Mouse (Mus musculus) left cerebral cortex, postnatal 4 days (tissue): Measurements from ENCODE around the gene Arhgef25. TPM values are rescaled to one million over a fixed set of nuclear protein-coding genes. Genes with fewer than 3 reads are reported as not detected.
"Not testable (repeated sequence)": the region's sequence is repeated elsewhere in the genome, so short reads cannot be mapped to it uniquely, and the experiment has no call there.

Experiments used
- DNase-seq: peaks from one replicate; pipeline ENCODE4 v3.0.0-alpha.2; 2022
- intact Hi-C: fragments of 180-260 bp; cut with DNase I; formaldehyde crosslinking; loops from one replicate; pipeline ENCODE4 v1.15.1; 2025
- total RNA-seq, 2 experiments: library from RNA; stranded (reverse); gene quantifications; 2 replicates each; pipeline ENCODE4 v1.2.3; 2021

The Arhgef25 gene
- total RNA-seq, 2 experiments from 2014 or later = 70.5 to 75.6 TPM

DNA sequence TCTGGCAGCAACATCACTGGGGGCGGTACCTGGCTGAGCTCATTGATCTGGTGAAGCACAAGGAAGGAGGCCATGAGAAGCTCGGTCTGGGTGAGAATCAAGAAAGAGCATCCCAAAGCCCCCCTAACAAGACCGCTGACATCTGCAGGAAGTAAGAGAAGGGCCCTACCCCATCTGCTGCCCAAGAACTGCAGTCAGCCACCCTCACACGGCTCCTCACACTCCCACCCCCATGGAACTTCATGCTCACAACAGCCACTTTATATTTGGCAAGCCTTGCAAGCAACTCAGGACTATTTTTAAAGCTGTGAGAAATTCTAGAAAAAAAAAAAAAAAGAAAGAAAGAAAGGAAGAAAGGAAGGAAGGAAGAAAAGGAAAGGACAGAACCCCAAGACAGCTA lies 19.0 kb upstream of the Arhgef25 start:
- intact Hi-C loops = no loop called here

DNA sequence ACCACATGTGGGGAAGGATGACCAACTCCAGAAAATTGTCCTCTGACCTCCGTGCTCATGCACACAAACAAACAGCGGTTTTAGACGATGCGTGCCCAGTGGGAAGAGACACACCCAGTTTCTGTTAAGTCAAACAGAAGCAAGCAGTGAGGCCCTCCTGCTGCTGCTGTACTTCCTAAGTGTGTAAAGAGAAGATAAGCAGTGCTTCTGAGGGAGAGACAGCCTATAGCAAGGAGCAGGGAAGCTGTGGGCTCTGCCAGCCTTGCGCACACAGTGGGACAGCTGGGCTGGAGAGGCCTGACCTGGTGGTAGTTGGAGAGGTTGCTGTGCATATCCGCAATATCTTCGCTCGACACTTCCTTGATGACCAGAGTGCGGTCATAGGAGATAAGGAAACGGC lies 15.5 kb upstream of the Arhgef25 start:
- intact Hi-C loops = no loop called here
- no peak for DNase-seq

More for the DNA sequence above, 19.0 kb upstream of the Arhgef25 start:
- no peak for DNase-seq

DNA sequence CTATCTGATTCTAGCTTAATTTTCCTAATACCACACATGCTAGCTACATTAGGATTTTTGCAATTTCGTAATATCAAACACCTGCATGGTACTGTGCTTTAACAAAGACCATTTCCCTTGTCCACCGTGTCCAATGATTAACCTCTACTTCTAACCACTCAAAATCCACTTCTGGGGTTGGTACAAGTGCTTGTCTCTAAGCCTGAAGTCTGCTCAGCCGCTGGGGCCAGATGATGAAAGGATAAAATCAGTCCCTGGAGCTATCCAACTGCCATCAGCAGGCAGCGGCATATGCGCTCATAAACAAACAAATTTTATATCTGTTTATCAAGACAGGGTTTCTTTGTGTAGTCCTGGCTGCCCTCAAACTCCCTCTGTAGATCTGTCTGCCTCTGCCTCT lies 14.7 kb upstream of the Arhgef25 start:
- intact Hi-C loops = no loop called here

DNA sequence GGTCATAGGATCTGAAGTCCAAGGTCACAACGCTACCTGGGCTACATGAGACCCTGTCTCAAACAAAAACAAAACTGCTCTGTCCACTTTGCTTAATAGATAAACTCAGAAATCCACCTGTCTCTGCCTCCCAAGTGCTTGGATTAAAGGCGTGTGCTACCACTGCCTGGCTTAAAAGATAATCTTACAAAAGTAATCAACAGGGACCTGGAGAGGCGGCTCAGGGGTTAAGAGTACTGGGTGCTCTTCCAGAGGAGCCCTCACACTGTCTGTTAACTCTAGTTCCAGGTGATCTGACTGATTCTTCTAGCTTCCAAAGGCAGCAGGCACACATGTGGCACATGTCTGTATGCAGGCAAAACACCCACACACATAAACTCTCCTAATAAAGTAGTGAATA lies 13.2 kb upstream of the Arhgef25 start:
- no peak for DNase-seq
- intact Hi-C loops = no loop called here

More for the DNA sequence above, 14.7 kb upstream of the Arhgef25 start:
- DNase-seq = no peak

DNA sequence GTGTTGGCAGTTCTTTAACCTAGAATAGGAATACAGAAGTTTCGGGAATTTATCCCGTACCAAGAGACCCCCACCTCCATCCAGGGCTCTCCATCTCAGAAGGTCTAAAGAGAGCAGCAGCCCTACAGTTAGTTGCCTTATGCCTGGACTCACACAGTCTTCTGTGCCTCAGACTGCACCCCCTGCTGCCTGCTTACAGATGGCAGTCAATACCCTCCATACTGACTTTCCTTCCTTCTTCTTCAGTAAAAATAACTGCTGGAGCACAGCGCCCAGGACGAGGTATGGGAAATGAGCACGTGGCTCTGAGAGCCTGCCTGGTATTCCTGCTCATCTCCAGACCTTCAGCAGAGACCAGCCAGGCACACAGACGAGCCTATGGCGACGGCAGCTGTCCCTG lies 10.4 kb upstream of the Arhgef25 start:
- DNase-seq = no peak
- intact Hi-C loops = no loop called here

DNA sequence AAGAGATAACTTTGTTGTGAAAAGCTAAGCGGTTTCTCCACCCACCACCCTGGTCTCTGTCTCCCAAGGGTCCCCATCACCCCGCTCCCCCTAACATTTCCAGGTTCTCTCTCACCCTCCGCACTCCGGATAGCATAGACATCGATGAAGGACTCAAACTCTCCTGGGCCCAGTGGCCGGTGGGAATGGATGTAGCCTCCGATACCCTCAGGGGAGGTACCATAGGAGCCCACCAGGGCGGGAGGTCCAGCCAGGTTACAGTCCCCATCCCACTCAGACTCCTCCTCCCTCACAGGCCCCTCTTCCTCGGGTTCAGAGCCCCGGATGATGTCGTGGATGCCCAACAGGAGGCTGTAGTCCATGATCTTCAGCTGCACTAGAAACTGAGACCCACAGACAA lies 9.6 kb upstream of the Arhgef25 start:
- intact Hi-C loops = no loop called here
- DNase-seq = no peak

DNA sequence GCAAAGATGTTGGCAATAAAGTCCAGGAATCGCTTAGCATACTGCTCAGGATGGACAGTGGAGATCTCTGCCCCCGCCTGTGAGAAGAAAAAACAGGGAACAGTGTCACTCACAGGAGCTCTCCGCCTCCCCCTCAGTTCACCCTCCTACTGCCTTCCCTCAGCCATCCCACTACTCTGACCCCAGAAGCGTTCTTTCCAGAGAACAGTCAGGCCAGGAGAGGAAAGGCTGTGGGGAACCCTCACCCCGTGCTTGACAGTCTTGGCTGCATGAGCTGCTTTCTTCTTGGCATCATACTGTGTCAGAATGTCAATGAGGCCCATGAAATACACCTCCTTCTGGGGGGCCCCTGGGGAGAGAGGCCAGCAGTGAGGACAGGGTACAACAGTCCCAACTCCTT lies 9.2 kb upstream of the Arhgef25 start:
- intact Hi-C loops = no loop called here
- DNase-seq = no peak

DNA sequence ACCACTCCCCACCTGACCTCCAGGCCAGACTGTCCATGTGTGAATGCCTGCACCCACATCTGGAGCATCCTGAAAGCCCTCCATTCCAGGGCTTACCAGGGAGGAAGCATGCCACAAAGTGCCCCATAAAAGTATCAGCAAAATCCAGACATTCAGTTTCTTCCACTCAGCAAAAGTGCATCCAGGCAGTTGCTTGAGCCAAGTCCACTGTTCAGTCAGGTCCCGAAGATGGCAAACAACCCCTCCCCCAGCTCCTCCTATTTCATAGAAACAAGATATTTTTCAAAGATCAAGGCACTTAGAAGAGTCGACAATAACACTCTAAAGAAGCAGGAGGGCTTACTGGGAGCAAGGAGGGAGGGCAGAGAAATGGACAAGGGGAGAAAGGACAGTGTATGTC lies 8.6 kb upstream of the Arhgef25 start:
- intact Hi-C loops = no loop called here
- DNase-seq = no peak

DNA sequence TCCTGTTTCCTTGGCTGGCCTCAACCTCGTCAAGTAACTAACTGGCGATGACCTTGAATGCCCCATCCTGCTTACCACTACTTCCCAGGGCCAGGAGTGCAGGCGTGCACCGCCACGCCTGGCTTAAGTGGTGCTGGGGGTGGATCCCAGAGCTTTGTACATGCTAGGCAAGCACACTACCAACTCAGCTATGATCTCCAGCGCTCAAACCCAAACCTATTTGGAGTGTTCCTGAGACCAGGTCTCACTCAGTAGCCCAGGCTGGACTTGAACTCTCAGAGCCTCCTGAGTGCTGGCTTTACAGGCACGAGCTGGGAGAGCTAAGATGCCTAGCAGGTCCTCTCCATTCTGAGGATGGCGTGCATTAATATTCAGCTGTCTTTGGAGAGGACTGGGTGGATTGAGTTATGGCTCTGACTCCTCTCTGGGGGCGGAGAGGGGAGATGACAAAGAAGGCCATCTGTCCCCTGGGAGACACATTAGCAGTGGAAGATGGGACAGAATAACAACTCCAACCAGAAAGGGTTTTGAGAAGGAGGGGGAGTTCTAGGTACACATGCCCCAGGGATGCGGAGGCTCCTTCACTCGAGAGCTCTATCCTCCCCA lies 7.7 kb upstream of the Arhgef25 start:
- intact Hi-C loops = no loop called here
- DNase-seq = no peak

DNA sequence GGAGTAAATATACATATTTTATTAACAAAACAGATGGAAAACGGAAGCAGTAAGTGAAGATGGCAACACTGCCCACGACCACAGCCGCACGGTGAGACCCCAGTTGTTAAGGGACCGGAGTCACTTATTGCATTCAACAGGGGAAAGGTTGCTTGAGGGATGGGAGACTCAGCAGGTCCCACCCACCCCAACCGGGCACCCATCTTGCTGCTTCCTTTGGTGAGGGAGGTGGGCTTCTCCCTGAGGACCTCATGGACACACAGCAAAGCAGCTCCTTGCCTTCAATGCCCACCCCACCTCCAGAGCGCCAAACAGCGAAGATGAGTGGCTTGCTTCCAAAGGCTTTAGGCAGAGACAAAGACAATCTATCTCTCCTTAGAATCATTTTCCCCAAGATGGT lies 7.2 kb upstream of the Arhgef25 start:
- intact Hi-C loops = no loop called here
- no peak for DNase-seq

DNA sequence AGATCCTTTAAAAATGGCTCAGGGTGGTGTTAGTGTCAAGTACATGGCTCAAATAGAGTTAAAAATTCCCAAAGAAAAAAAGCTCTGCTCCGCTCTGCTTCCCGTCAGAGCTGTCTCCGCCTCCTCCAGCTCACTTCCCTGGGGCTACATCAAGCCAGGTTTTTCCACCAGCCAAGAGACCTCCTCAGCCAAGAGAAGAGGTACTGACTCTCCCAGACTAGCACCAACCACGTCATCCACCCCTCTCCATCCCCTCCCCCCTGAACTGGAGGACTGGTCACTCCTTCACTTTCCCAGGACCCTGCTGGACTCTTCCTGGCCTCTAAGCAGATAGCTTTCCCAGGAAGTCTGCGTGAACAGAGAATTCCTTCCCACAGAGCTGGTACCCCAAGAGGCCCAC lies 6.5 kb upstream of the Arhgef25 start:
- peak; percentile 44 for DNase-seq
- intact Hi-C loops = no loop called here

DNA sequence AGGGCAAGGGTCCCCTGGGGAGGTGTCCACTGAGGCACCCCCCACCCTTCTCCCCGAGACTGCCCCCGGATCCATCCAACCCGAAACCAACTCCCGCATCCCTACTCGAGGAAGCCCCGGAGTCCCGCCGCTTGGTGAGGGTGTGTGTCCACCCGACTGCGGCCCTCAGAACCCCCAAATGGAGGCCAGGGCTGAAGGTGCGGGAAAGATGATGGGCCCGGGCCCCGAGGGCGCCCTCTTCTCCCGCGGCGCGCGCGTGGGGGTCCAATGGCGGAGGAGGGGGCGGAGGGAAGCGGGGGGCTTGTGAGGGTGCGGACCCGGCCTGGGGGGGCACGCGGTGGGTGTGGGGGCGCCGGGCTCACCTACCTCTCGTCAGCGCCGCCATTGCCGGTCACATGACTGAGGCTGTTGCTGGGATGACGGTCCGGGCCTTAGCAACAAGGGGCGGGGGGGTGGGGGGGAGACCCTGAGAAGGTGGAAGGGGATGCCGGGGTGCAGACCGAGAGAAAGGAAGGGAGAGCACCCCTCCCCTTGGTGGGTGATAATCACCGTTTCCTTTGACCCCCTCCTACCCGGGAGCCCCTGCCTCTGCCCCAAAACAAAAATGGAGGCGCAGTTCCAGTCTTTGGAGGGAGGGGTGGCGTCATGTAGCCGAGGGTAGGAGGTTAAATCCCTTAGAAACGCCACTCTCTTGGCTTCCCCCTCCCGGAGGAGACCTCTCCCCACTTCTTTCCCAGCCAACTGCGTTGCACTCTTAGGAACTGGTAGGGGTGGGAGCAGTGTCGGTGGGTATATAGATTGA lies 5.6 kb upstream of the Arhgef25 start, which contains the start of gene Dtx3:
Gene Dtx3 (minus strand): TSS at position 401 of the 802 bp plus-strand sequence.
- intact Hi-C loops = no loop called here
- peak; percentile 58 for DNase-seq

DNA sequence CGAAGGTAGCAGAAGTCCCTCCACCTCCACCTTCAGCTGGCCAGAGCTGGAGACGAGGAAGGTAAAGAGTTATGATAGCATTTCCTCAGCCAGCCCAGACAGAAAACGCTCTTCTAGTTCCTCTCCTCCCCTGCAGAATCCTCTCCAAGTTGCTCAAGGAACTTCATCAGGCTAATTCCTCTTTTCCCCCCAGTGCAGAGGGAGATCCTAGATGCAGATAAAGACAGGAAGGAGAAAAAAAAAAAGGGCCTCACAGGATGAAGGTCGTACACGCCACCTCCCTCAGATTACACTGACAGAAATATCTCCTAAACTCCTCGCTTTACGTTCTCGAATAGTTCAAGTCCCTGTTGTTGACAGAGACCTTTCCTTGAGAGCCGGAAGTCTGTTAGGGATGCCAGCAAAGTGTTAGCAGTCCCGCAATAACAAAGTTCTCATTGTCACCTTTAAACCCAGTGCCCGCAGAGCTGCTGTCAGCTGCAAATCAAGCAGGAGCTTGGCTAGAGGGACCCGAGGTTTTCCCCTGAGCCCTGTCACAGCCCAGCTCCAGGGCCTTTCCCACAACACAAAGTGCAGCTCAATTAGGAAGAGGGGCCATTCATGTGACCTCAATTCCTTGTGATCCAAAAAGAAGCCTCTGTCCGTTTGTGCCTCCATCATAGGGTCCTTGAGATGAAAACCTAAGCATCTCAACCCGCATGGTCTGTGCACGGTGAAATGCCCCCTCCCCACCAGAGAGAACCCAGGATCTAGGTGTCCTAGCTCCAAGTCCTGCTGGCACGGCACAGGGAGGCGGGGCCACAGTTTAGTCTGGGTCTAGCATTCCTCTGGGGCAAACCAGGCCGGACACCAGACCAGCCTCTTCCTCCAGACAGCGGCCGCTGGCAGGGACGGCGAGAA lies 4.8 kb upstream of the Arhgef25 start:
- intact Hi-C loops = no loop called here
- peak; percentile 48 for DNase-seq

DNA sequence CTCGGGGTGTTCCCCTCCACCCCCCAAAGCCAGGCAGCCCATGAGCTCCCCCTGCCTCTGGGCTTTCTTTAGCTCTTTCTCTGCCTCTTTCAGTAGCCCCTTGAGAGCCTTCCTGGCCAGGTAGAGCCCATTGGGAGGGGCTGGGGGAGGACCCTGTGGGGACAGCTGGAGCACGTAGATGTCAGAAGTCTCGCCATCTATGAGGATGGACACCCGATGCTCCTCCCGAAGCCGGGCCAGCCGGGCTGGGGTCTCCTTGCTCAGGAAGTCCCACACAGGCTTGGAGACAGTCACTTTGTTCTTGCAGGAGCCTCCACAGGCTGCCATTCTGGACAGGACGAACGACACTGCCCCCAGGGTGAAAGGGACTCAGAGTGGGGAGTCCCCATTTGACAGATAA lies 3.1 kb upstream of the Arhgef25 start:
- intact Hi-C loops = no loop called here
- DNase-seq = no peak

DNA sequence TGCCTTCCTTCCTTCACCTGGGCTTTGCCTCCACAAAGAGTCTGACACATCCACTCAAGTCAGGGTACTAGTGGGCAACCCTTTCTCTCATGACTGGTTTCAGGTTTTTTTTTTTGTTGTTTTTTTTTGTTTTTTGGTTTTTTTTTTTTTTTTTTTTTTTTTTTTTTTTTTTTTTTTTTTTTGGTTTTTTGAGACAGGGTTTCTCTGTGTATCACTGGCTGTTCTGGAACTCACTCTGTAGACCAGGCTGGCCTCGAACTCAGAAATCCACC lies 2.1 kb upstream of the Arhgef25 start:
- intact Hi-C loops, DNase-seq: not testable (repeated sequence)

DNA sequence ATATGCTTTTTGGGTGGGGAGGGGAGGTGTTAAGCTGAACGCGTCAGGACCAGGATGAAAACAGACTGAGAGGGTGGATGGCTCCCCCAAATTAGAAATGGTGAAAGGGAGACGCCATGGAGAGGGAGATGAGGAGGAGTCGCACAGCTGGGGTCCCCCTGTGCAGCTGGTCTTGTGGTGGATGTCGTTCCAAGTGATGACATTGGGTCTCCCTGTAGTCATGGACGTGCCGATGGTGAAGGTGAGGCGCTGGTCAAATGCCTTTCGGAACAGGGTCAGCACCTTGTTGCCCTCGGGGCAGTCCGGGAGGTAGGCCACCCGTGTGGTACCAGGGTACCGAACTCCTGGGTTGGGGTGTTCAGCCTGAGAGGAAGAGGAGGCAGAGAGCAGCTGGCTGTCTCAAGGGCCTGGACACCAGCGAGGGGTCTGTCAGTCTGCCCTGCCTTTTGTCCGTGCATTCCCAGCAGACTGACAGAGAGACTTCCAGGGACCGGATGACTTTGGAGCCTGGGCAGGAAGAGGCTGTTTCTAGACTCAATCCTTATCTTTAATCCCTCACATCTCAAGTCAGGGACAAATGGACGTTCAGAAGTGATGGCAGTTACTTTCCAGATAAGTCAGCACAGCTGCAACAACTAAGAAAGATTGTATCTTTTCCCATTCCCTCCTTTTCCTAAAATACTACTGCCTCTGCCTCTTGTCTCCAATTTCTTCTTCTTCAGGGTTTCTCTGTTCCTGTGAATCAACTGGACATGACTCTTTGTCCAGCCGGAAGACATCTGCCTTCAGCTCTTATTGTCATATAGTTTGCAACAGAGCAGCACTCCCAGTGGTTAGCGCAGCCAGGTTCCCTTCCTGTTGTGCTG lies 1.5 kb upstream of the Arhgef25 start:
- DNase-seq = no peak
- intact Hi-C loops = no loop called here

DNA sequence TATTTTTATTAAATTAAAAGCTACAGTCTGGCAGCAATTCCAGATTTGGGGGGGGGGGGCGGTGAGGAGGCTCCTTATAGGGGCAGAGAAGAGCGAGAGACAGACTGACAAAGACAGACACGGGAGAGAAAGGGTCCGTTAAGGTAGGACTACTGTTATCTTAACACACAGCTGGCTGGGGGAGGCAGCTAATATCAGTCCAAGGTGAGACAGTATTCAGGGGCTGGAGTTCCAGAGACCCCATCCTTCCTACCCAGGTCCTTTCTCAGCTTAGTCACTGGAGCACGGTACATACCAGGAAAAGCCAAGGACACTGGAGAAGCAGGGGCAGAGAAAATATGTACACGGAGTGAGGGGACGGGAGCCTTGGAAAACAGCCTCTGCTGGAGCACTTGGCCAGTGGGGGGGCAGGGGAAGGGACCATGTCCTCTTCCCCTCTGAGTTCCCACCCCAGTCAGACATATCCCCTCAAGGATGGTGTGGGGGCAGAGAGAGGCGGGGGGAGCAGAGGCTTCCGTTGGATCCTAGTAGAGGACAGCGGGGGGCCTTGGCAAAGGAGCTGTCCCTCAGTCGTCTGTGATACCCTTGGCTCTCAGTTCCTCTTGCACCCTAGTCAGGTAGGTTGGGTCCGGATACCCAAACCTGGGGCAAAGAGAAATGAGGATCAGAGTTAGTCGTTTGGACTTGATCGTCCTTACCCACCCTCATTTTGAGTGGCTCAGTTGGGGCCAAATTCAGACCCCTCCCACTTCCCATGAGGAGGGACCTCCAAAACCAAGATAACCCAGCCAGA lies 711 bp upstream of the Arhgef25 start:
- intact Hi-C loops = no loop called here
- DNase-seq = no peak

DNA sequence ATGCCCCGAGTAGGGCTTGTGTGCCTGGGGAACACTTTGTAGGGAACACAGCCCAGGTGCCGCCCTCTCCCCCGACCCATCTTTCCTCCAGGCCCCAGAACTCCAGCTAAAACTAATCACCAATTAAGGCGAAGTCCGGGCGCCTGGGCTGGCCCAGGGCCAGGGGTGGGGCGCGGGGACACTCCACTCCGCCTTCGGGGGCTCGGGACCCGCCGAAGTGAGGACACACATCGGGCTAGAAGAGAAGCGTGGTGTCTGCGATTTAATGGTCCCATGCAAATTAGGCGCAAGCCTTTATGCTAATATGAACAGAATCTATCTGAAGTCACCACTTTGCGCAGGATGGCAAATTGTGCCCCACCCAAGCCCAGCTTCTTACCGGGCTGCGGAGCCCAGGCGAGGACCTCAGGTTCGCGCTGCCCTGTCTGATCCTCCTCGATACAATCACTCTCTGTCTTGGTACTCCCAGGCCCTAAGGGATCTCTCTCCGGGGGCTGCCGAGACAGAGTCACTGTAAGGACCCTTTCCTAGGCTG lies 700 bp downstream of the Arhgef25 start:
- no peak for DNase-seq
- intact Hi-C loops = no loop called here

DNA sequence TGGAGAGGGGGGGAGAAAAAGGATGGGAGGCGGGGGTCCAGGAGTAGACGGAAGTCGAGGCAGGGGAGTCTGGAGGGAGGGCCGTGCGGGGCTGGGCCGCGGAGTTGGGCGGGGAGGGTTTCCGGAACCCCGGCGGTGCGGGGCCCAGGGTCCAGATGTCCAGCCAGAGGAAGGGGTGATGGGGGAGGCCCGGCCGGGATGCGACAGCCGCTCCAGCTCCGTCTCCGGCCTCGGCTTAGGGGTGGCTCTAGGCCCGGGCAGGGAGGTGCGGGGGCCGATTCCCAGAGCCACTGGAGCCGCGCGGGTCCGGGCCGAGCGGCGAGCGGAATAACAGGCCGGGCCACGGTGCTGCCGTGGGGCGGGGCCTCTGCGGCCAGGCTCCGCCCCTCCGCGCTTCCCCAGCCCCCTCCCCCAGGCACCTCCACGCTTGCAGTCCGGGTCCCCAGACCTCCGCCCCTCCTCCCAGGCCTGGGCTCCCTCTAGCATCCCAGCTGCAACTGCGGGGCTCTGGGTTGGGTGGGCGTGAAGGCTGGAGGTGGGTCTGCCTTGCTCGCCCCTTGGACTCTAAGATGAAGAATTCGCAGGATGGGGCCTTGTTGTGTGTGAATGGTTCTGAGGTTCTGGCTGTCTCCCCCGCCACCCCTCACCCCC lies 1.3 kb downstream of the Arhgef25 start:
- DNase-seq = peak; percentile 82
- intact Hi-C loops = no loop called here
